Mouse (Mus musculus) olfactory bulb, adult 2 months (tissue): Measurements from ENCODE around the gene Dnajc3. TPM values are rescaled to one million over a fixed set of nuclear protein-coding genes. Genes with fewer than 3 reads are reported as not detected.
"Not testable (repeated sequence)": the region's sequence is repeated elsewhere in the genome, so short reads cannot be mapped to it uniquely, and the experiment has no call there.

ENCODE experiments used
- H3K27ac ChIP-seq: fragments of 200-500 bp; 2 replicates; pipeline ENCODE4 v1.5.1; 2012; ENCODE audit warnings: low read depth, low read length; ENCODE audit not compliant: insufficient read depth
- H3K4me1 ChIP-seq: fragments of 200-500 bp; 2 replicates; pipeline ENCODE4 v1.6.1; 2012; ENCODE audit warnings: low read length; ENCODE audit not compliant: control insufficient read depth, insufficient read depth
- H3K4me3 ChIP-seq: fragments of 200-500 bp; 2 replicates; pipeline ENCODE4 v1.5.1; 2012; ENCODE audit warnings: mild to moderate bottlenecking, low read depth, low read length, moderate library complexity; ENCODE audit not compliant: insufficient read depth
- CTCF ChIP-seq: fragments of 200-500 bp; IDR thresholded peaks from 2 replicates; pipeline ENCODE4 v1.5.1; 2012; ENCODE audit warnings: low read depth, mild to moderate bottlenecking, low read length, moderate library complexity; ENCODE audit not compliant: insufficient read depth
- POLR2A ChIP-seq: fragments of 200-500 bp; IDR thresholded peaks from 2 replicates; pipeline ENCODE4 v1.6.1; 2012; ENCODE audit warnings: mild to moderate bottlenecking, low read depth, low read length, moderate library complexity; ENCODE audit not compliant: insufficient read depth
- WGBS: fragments of 180-500 bp; shearing (Covaris S2); methylation state at CpG from one replicate; pipeline ENCODE4 v1.1.7; 2018; 5-methylcytosine and 5-hydroxymethylcytosine counted together
- polyA plus RNA-seq: library from polyadenylated mRNA; stranded (reverse); fragments of >200 nt; gene quantifications from 2 replicates; pipeline ENCODE4 v1.2.4, GENCODE M21; 2012; ENCODE audit warnings: low replicate concordance; ENCODE audit not compliant: missing spikeins, insufficient read depth, insufficient read length

The Dnajc3 gene
- polyA plus RNA-seq, 1 experiment = not detected

- TF ChIP-seq POLR2A (no peak), CTCF (no peak)
- no peak overlapping the region for H3K27ac ChIP-seq
- WGBS = 83% methylated on average over 6 of the region's 6 CpGs
- no peak overlapping the region for H3K4me3 ChIP-seq
- no peaks in the 10 kb centered on the region for H3K4me1 ChIP-seq
Observed at GRCm38 (mm10) chr14:118972268-118972667, 34.5 kb downstream of the Dnajc3 start.

GRCm38 (mm10) chr14:118977136-118977816 is 39.5 kb downstream of the Dnajc3 start:
- no peak for TF ChIP-seq CTCF
- no peak for TF ChIP-seq POLR2A
- 61% methylated on average over 8 of the region's 8 CpGs for WGBS
- no peak overlapping the region for H3K4me3 ChIP-seq
- H3K4me1 ChIP-seq = no peaks in the 10 kb centered on the region
- no peak overlapping the region for H3K27ac ChIP-seq

GRCm38 (mm10) chr14:118979571-118980325 is 42.0 kb downstream of the Dnajc3 start:
- WGBS = 69% methylated on average over 7 of the region's 7 CpGs
- Histone ChIP-seq H3K4me1 (peaks cover 3% of the 10 kb centered on the region; the same call in 1 of the 2 replicates), H3K4me3 (no peak overlapping the region), H3K27ac (no peak overlapping the region)
- TF ChIP-seq CTCF (no peak), POLR2A (no peak)

GRCm38 (mm10) chr14:118980358-118980757 is 42.6 kb downstream of the Dnajc3 start:
- 68% methylated on average over 5 of the region's 5 CpGs for WGBS
- Histone ChIP-seq H3K4me1 (peaks cover 3% of the 10 kb centered on the region; the same call in 1 of the 2 replicates), H3K4me3 (no peak overlapping the region), H3K27ac (no peak overlapping the region)
- TF ChIP-seq POLR2A (no peak), CTCF (no peak)

GRCm38 (mm10) chr14:118980890-118981289 is 43.1 kb downstream of the Dnajc3 start:
- H3K27ac ChIP-seq = no peak overlapping the region
- peaks cover 3% of the 10 kb centered on the region; the same call in 1 of the 2 replicates for H3K4me1 ChIP-seq
- 88% methylated on average over 8 of the region's 8 CpGs for WGBS
- no peak for TF ChIP-seq POLR2A
- no peak for TF ChIP-seq CTCF
- H3K4me3 ChIP-seq = no peak overlapping the region

GRCm38 (mm10) chr14:118981711-118982428 is 44.1 kb downstream of the Dnajc3 start:
- H3K27ac ChIP-seq = peak overlapping the region; percentile 56; the same call in 1 of the 2 replicates

GRCm38 (mm10) chr14:118982429-118983045 is 44.8 kb downstream of the Dnajc3 start:
- H3K4me1 ChIP-seq, H3K4me3 ChIP-seq: not testable (repeated sequence)
- 29% methylated on average over 8 of the region's 11 CpGs for WGBS
- H3K27ac ChIP-seq = peak overlapping the region; percentile 56

More at GRCm38 (mm10) chr14:118981711-118982428, 44.1 kb downstream of the Dnajc3 start:
- H3K4me1 ChIP-seq, H3K4me3 ChIP-seq: not testable (repeated sequence)
- WGBS = 27% methylated on average over 6 of the region's 6 CpGs

GRCm38 (mm10) chr14:118983396-118983795 is 45.6 kb downstream of the Dnajc3 start:
- TF ChIP-seq POLR2A = no peak
- no peak for TF ChIP-seq CTCF
- no peak overlapping the region for H3K4me3 ChIP-seq
- H3K27ac ChIP-seq = no peak overlapping the region
- peaks cover 3% of the 10 kb centered on the region; the same call in 1 of the 2 replicates for H3K4me1 ChIP-seq

GRCm38 (mm10) chr14:118984161-118984560 is 46.4 kb downstream of the Dnajc3 start:
- Histone ChIP-seq H3K4me3 (no peak overlapping the region), H3K27ac (no peak overlapping the region), H3K4me1 (peaks cover 3% of the 10 kb centered on the region; the same call in 1 of the 2 replicates)
- WGBS = 87% methylated on average over 4 of the region's 4 CpGs
- no peak for TF ChIP-seq CTCF
- TF ChIP-seq POLR2A = no peak
